Mouse (Mus musculus): Measurements from ENCODE around the gene Acp4.

The Acp4 gene

GRCm38 (mm10) chr7:44257278-44257677 lies at the start of gene Acp4:
TSS of gene Acp4 (minus strand) at chr7:44257378.
- 86% methylated on average over 4 of the region's 4 CpGs for WGBS

GRCm38 (mm10) chr7:44306516-44307240 lies 49.5 kb upstream of the Acp4 start, which contains the start of gene Clec11a:
TSS of gene Clec11a (minus strand) at chr7:44306902.
- 71% methylated on average over 6 of the region's 6 CpGs for whole genome bisulfite sequencing

DNA sequence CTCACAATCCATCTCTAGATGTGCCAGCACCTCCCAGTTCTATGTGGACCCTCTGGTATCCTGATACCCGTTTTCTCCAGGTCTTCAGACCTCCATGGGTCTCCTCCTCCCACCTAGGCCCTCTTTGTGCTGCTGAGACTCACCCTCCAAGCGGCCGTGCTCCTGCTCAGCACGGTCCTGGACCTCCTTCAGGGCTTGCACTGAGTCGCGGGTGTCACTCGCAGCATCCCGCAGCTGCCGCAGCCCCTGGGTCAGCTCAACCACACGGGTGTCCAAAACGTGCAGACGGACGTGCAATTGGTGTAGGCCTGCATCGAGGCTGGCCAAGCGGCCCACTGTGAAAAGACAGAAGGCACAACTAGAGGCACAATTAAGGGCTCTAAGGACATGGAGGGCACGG lies 48.5 kb upstream of the Acp4 start:
- WGBS, result 17% methylated on average over 16 of the region's 16 CpGs

DNA sequence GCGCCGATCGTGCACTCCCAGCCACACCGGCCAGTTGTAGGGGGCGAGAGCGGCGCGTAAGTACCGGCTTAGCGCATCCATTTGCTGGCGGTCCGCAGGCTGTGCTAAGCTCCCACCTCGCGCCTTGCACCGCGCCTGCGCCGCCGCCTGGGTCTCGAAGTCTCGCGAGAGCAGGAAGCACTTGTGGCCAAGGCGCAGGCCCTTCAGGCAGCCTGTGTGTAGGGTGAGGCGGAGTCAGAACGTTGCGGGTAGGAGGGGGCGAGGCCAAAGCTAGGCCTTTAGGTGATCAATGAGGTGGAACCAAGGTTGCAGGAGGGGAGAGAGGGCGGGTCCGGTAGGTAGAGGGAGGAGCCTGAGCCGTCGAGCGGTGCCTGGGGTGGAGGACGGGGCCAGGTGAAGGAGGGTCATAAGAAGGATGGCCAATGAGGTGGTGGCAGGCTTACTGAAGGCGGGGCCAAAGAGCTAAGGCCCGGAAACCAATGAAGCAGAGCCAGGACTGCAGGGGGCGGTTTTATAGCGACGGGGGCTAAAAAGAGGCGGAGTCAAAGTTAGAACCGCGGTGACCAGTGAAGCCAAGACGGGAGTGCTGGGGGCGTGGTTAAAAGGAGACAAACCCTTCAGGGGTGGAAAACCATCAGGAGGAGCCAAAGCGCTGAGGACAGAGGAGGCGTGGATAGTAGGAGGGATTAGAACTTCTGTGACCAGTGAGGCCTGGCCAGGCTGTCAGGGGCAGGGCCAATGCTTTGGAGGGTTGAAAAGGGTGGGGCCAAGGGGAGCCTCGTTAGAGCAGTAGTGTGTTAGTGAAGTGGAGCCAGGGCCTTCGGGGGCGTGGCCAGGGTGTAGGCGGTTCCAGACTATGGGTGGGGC lies 47.8 kb upstream of the Acp4 start:
- WGBS, result under 1% methylated on average over 49 of the region's 49 CpGs

DNA sequence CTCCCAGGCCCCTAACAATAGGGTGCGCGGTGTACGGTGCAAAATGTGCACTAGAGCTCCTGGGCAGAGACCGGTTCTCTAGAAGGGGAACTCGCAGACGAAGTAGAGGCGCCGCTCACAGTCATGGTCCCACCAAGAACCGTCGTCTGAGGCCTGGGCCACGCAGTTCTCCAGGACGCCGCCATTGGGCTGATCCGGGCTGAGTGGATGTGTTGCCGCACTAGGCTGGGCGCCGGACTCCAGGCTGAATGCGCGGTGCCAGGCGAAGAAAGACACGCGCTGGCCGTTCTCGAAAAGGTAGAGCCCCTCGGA lies 47.2 kb upstream of the Acp4 start:
- WGBS, result under 1% methylated on average over 25 of the region's 25 CpGs

GRCm38 (mm10) chr7:44303346-44304340 lies 46.5 kb upstream of the Acp4 start:
- WGBS, result 86% methylated on average over 14 of the region's 14 CpGs

DNA sequence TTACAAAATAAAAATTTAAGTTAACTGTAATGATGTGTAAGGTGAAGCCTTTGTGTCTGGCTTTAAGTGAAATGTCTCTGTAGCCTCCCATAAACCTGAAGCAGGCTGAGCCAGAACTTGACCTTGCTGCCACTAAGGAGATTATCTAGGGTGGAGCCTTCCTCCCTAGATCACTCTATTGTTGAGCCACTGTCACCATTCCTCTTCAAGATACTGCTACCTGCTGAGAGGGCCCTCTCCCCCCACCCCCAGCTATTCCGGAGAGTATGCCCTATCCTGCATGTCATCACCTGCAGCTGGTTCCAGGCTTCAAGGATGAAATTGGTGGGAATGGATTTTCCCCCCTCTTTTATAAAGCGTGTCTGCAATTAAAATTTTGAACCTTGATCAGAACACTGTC lies 40.3 kb upstream of the Acp4 start:
- 89% methylated on average over 2 of the region's 2 CpGs for WGBS

DNA sequence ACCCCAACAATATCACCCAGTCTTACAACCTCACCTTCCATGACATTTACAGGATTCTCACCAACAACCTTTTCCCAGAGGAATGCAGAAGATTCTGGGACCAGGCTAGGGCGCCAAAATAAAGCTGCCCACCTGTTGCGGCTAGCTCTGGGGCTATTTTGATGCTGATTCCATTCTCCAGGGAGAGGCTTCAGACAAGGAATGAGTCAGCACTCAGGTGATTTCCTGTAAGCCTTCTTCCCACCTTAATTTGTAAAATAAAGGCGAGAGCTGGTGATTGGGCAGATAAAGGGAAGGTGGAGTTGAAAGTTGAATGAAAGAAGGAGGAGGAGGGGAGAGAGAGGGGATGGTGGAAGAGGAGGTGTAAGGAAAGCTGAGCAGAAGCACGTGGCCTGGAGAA lies 34.2 kb upstream of the Acp4 start:
- WGBS, result 63% methylated on average over 4 of the region's 4 CpGs

GRCm38 (mm10) chr7:44290986-44291385 lies 33.8 kb upstream of the Acp4 start:
- 79% methylated on average over 4 of the region's 4 CpGs for WGBS

- 81% methylated on average over 7 of the region's 7 CpGs for WGBS
These were observed 30.6 kb upstream of the Acp4 start for GRCm38 (mm10) chr7:44287760-44288159.

DNA sequence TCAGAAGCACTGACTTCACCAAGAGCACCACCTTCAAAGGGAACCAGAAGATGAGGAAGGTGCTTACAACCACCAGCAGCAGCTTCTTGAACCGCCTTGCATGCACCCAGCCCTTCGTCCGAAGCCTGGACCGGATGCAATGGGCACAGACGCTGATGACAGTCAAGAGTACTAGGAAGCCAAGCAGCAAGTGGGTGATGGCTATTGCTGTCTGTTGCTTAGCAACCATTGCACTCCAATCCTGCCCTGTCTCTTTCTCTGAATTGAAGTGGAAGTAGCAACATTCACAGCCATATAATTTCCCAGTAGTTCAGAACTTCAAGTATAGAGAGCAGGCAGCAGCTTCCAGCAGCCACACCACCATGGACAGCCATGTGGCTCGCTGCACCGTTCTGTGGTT lies 24.4 kb upstream of the Acp4 start:
- WGBS, result 58% methylated on average over 7 of the region's 7 CpGs

DNA sequence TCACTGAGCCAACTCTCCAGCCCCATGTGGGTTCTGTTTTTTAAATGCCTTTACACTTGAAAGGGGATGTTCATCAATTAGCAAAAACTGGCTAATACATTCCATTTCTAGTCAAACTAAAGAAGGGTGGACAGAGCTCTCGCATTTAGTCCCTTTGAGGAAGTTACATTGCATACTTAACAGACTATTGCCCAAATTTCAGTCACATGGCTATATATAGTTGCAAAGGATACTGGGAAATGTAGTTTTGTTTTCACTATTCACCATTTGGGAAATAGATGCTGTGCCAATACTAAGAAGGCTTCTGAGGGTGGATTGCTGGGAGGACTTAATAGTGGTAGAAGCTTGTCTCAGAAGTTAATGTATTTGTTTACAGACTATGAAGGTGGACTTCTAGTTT lies 23.8 kb upstream of the Acp4 start:
- WGBS, result 52% methylated on average over 1 of the region's 1 CpGs

- WGBS, result 42% methylated on average over 2 of the region's 2 CpGs
These were observed 20.1 kb upstream of the Acp4 start for GRCm38 (mm10) chr7:44277250-44277622.

- WGBS, result 71% methylated on average over 10 of the region's 10 CpGs
These were observed 19.5 kb upstream of the Acp4 start for GRCm38 (mm10) chr7:44276461-44277249.

DNA sequence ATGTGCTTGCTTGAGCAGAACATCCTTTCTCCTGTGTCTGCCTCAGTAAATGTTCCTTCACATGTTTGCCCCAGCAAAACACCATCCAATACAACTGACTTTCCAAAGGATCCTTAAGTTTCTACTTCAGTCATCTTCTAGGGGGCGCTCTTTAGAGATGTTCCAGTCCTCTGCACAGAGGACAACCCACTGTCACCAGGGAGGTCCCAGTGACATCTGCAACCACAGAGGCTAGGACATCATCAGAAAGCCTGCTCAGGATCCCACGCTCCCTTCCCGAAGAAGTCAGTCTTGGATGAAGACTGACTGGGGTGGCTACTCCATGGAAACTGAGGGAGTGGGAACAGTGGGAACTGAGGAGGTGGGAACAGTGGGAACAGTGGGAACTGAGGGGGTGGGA lies 18.4 kb upstream of the Acp4 start:
- 71% methylated on average over 3 of the region's 3 CpGs for WGBS

GRCm38 (mm10) chr7:44274096-44274495 lies 16.9 kb upstream of the Acp4 start:
- 71% methylated on average over 11 of the region's 11 CpGs for WGBS

DNA sequence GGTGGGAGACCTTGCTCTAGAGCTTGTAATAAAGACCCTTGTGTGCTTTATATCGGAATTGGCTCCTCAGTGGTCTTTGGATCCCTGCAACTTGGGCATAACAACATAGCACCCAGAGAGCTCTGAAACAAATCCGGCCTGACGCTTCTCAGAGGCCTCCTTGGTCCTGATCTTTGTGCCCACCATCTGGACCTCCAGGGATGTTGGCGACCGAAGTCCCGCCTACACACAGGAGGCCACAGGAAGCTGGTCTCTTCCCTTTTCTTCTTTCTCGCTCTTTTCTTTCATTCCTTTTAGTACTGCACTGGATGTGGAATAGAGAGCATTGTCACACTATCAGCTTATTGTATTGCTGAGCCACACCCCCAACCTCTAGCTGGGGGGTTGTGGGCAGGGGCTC lies 16.3 kb upstream of the Acp4 start:
- WGBS, result 73% methylated on average over 7 of the region's 7 CpGs

DNA sequence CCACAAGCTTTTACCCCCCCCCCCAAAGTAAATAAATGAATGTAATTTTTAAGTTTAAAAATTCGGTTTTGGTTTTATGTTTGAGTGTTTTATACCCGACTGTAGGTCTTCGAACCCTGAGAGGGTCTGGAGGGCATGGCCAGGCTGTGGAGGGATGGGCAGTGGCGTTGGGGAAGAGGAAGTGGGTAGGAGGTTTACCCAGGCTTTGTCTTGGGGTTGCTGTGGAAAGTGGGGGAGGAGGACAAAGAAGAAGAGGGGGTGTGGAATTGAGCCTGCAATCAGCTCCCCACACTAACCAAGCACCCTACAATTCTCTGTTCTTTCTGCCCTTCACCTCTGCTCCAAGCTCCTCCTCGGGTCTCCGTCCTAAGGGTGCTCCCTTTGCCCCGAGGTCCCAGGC lies 15.4 kb upstream of the Acp4 start:
- 86% methylated on average over 7 of the region's 7 CpGs for WGBS

DNA sequence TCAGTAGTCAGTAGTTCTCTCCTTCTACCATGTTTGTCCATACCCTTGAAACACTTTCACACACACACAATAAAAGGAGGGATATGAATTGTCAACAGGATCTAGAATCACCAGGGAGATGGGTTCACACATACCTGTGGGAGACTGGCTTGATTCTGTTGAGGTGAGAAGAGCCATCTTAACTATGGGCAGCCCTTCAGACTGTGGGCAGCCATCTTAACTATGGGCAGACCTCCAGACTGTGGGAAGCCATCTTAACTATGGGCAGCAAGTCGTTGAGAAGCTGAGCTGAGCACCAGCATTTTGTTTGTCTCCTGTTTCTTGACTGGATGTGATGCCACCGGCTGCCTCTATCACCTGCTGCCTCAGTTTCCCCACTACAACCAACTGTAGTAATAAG lies 14.1 kb upstream of the Acp4 start:
- whole genome bisulfite sequencing, result 70% methylated on average over 2 of the region's 2 CpGs

GRCm38 (mm10) chr7:44269397-44269796 lies 12.2 kb upstream of the Acp4 start:
- 96% methylated on average over 2 of the region's 2 CpGs for WGBS

- WGBS, result 82% methylated on average over 11 of the region's 11 CpGs
These were observed 10.9 kb upstream of the Acp4 start for GRCm38 (mm10) chr7:44268117-44268516.
